Mouse (Mus musculus) frontal cortex, postnatal 36 days (tissue): ENCODE data around the gene Acod1.

Source experiments
- DNase-seq, 2 experiments: peaks; one replicate each; pipeline ENCODE4 v3.0.0; 2022; ENCODE audit warnings: low spot score in 2 of 2

Acod1 gene

DNA sequence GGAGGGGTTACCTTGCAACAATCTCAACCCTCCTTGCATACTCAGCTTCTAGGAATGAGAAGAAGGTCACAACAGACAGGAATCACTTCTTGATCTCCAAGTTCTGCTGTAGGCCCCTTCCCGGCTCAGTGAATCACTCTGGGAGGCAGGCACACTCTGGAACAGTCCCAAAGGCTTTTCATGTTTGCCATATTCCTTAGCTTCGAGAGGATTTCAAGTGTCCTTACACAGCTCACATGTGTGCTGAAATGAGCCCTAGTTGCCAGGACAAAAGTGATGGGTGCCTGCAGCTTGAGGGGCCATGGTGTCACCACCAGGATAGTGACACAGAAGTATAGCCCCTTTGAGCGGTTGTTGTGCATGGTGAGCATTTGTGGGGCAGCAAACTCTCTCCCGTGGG lies 26.0 kb downstream of the Acod1 start:
- no peak for DNase-seq

DNA sequence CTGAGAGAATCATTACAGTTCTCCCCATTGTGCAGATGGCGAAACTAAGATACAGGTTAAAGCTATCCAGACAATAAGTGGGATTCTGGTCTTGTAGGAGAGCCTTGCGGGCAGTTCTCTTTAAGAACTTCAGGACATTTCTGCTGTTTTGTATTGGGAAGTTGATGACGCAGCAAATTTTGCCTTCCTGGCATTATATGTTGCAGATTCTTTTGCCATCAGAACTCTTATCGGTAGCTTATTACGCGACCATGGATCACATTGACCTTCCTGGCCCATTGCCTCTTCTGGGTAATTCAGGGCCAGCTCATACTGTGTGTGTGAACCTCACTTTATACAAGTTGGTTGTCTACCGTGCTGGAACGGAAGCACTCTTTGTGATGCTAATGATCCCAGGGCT lies 27.0 kb downstream of the Acod1 start:
- no peak for DNase-seq

DNA sequence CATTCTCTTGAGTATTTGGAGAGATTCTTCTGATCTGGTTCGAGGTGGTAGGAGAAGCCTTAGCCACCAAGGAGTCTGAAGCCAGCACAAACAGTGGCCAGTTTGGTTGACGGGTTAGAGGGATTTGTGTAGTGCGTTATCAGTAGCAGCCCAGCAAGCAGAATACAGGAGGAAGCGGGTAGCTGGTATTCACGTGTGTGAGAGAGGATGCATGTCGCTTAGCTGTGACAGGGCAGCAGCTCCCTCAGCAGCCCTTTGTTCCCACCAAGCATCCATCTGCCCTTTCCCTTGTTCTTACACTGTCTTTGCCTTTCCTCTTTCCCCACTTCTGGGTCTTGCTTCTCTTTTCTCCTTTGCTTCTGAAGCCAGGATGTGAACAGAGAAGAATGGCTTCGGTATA lies 28.4 kb downstream of the Acod1 start:
- no peak for DNase-seq

DNA sequence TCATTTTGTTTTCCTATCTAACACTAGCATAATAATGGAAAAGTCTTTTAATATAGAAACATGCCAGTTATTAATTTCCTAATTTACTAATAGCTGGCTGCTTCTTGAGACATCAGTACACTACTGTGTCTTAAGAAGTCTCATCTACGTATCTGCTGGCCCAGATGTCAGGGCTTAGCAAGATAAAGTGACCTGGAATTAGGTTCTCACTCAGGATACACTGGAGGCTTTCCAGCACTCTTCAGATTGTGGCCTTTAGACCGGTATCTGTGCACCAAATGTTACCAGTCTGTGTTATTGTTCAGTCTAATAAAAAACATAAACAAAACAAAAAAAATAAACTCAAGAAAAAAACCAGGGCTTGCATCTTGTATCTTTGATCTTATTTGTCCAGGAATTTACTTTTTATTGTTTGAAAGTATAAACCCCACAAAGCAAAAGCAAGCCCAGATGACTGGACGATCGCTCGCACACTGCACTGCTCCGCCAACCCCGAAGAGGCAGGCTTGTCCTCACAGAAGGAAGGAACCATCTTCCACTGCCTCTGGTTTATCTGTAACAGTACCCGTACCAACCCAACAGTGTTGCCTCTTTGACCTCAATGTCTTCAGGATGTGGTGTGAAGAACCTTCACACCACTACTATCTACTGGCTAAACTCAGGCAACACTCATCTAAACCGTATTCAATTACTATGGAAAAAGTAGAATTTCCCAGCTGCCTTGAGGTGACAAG lies 30.7 kb downstream of the Acod1 start:
- DNase-seq: no peak

DNA sequence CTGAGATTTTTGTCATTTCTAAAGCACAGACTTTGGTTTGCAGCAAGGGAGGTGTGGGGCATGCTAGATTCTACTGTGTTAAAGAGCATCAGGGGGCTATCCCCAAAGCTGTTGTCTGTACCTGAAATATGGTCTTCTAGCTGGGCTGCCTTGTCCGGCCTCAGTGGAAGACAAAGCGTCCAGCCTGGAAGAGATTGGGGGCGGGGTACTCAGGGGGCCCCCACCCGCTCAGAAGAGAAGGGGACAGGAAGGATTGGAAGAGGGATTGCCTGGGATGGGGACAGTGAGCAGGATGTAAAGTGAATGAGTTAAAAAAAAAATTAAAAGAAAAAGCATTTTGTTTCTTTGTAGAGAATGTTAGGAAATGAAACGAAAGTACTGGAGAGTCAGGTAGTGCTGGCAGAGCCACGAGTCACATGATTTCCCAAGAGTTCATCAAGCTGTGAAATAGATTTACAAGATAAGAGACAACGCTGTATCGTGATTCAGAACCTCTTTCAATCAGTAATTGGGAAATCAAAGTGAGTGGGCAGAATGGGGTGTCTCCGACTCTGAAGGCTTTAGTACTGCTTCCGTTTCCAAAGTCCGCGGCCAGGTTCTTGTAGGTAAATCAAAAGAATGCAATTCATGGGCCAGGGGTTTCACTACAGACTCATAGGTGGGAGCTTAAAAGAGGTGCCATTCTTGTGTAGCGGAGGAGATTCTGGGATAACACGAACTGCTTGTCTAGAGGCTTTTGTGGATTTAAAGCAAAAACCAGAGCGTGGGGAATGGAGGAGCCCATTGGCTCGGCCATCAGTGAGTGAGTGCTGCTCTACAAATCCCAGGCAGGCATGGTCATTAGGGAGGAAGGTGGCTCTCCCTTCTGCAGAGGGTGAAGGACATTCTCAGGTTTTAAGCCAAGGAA lies 31.5 kb downstream of the Acod1 start:
- DNase-seq: no peak

DNA sequence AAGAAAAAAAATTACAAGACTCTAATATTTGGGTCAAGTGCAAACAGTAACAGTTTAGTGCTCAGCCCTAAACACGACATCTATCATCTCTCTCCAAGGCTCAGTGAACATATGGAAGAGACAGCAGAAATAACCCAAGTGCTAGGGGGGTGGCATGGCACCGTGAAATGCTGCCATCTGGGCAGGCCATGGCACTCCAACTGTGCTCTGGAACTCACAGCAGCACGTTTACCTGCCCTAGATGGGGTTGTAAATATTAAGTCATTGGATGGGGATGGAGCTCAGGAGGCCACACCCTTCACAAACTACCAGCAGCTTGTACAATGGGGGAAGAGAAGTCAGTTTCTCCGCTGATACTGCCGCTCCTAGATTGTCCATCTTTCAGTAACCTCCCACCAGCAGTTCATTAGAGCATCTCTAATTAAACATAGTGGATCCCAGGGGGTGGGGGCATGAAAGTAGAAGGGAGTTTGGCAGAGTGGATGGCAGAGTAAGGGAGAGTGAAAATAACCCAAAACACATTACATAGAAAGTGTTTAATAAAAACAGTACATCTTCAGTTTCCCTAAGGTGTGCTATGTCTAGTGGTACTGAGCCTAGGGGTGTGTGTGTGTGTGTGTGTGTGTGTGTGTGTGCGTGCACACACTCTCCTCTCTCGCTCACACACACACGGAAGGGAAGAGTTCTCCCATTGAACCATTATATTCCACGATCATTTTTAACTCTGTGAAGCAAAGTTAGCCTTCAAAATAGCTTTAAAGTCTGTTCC lies 32.6 kb downstream of the Acod1 start:
- peak; percentile 61 to 74 for DNase-seq

DNA sequence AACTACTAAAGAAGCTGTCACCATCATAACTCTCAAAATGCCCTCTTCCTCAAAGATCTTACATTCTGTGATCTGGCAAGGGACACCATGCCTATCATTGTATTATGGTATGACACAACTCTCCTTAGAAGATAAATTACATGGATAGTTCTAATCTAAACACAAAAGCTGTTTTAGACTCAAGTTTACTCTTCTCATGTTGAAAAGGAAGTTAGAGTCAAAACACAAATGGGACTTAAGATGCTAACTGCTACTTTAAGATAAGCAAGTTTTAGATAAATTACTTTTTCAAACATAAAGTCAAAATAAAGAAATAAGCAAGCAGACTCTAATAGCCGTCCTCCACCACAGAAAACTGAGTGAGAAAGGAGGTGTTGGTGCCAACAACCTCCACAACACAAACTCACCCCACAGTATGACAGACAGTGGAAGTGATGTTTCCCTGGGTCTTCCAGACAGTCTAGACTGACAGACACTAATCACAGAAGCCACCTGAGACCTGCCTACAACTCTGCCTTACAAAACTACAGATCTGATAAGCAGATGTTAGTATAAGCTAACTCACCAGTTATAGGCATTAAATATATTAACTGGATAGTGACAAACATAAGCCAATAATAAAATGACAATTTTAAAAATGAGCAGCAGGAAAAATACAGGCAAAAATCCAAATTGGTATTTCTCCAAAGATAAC lies 39.2 kb downstream of the Acod1 start:
- no peak for DNase-seq

DNA sequence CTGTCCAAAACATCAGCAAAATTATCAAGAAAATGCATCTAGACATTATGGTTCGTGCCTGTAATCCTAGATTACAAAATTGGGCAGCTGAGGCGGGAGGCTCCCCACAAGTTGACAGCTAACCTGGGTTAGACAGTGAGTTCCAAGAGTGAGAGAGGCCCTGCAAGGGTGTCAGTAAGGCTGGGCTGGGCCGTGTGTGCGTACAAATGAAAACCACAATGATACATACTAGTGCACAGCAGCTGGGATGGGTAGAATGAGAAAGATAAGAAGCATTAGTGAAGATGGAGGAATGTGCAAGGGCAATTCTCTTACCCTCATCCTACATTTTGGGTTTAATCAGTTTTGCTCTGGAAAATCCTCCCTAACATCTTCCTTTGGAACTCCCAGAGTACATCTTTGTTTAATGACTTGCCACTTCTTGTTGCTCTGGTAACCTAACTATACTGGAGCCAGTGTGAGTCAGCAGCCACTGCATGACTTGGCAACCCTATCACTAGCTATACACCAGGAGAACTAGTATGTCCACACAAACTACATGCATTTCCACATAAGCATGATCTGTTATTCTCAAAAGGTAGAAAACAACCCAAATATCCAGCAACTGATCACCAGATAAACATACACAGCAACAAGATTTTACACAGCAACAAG lies 40.0 kb downstream of the Acod1 start:
- no peak for DNase-seq

DNA sequence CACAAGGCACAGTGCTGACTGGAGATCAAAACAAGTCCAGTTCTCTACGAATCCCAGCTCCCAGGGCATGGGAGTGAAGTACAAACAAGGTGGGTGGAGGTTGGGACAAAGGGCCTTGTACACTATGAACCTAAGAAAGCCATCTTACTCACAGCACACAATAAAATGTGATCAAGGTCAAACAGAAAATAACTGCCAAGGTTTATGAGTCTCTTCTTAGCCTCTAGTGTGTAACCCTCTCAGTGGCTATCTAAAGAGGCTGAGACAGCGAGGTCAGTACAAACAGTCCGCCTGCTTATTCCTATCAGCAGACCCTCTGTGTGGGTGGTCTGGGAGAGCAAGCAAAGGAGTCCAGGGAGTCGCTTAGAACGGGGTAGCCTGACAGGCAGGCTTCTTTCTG lies 41.1 kb downstream of the Acod1 start:
- DNase-seq: no peak

DNA sequence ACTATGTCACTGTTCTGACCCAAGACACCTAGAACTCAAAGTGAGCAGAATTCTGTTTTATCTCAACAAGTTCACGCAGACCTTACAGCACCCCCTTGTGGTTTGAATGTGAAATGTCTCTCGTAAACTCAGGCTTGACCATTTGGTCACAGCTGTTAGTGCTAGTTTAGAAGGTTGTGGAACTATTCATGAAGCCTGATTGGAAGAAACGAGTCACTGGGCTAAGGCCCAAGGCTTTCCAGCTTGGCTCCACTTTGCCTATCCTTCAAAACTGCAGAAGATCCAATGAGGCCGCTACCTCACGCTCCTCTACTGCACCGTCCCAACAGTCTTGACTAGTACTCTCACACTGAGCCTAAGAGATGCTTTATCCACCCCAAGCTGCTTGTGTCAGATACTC lies 41.8 kb downstream of the Acod1 start:
- peak in 1 of 2 experiments; percentile 66 for DNase-seq

DNA sequence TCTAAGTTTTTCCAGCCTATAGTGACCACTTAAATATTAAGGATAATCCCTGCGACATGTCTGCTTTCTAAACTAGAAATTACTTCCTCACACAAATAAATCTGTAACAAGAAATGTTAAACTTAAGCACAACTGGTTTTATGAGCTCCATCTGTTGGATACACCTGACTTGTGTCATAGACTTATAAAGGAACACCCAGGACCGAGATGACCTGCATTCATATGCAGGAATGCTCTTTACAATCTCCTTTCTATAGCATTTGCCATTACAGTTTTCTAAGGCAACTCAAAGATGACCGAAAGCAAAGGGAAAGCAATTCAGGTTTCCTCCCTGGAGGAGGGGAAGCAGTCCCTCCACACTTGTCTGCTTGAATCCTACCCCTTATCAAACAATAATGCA lies 46.5 kb downstream of the Acod1 start:
- no peak for DNase-seq

DNA sequence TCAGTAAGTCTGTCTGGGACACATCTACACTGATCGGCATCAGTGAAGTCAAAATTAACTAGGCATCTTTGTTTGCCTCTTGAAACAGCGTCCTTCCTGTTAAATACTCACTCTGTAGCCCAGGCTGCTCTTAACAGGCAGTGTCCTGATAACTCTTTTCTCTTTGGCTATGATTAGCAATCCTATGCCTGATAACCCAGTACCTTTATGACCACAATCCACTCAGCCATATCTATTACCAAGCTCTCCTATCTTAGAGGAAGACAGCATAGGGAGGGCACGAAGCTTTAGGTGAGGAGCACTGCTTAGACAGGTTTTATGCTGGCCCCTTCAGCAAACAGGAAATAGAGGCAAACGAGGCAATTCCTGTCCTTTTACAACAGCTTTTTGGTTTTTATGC lies 46.9 kb downstream of the Acod1 start:
- no peak for DNase-seq

DNA sequence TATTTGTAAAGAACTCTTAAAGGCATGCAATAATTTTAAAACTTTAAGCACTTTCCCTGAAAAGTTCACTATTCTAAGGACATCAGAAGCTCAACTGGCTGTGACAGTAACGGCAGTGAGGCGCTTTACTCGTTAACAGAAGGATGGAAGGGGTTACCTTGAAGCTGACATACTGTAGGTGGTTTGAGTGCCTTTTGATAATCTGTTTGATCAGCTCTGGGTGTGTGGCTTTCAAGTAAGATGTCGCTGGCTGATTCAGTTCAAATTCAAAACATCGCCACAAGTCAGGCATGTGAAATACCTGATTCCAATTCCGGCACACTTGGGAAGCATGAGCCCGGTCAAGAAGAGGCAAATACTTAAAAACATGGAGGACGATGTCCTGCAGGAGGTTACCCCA lies 48.3 kb downstream of the Acod1 start:
- DNase-seq: no peak

DNA sequence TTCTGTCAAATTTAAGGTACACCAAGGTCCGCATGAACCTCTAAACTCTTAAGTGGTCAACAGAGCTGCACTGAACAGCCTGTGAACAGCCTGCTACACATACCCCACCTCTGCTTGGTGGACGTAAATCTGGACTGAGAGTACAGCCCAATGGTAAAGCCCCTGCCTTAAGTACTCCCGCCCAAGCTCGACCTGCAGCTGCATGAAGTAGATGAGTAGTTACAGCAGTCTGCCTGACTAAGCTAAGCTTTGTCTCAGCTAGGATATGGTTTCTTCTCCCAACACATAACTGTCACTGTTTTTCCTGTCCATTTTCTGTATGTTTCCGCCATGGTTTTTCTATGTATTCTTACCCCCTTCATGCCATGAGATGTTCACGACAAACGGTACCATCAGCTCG lies 49.0 kb downstream of the Acod1 start:
- DNase-seq: no peak

DNA sequence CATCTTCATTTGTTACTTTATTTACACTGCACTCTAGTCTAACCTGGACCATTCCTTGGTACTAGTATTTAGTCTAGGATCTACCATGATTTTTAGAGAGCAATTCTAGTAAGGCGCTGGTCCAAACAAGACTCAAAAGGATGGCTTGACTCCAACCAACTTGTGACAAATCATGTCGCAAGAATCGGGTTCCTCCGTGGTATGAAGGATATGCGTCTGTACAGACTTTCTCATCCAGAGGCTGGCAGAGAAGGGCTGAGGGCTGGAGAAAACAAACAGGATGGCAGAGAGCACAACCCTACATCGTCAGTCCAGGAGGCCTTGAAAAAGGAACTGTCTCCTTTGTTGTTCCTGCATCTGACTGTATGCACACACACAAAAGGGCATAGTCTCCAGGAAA lies 49.8 kb downstream of the Acod1 start:
- DNase-seq: no peak

DNA sequence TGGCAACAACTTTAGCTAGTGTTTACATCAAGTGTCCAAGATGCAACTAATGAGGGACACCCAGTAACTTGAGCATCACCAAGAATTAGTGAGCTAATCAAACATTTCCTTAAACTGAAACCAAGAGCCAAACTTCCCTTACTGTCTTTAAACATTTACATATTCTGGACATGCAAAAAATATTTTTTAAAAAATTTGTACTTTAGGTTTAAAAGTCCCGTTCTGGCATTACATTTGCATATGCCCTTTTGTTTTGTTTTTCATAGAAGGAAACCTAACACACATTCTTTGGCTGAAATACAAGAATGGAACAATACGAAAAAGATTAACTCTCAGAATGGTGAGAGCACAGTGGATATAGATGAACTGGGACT lies 51.4 kb downstream of the Acod1 start:
- no peak for DNase-seq

DNA sequence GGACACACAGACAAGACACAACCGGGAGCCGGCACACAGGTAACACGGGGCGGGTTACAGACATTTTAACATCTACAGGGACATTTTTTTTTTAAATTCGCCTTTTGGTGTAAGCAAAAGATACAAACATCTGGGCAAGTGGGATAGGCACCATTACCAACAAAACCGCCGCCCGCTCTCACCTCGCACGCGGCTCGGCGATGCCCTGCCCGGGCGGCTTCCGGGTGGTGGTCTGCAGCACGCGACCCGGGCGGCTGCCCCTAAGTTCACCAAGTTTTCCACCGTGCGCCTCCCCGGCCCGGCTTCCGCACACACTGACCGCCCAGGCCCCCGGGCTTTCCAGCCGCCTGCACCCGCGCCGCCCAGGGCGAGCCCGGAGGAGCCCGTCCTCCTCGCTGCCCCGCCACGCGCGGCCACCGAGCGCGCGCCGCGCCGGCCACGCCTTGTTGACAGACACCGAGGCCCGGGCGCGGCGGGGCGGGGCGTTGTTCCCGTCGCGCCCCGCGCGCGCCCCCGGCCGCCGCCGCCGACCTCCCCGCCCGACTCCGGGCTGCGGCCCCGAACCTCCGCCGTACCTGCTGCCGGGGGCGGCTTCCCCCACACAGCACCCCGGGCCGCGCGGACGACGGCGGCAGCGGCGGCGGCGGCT lies 51.9 kb downstream of the Acod1 start:
- peak; percentile 69 to 71 for DNase-seq

DNA sequence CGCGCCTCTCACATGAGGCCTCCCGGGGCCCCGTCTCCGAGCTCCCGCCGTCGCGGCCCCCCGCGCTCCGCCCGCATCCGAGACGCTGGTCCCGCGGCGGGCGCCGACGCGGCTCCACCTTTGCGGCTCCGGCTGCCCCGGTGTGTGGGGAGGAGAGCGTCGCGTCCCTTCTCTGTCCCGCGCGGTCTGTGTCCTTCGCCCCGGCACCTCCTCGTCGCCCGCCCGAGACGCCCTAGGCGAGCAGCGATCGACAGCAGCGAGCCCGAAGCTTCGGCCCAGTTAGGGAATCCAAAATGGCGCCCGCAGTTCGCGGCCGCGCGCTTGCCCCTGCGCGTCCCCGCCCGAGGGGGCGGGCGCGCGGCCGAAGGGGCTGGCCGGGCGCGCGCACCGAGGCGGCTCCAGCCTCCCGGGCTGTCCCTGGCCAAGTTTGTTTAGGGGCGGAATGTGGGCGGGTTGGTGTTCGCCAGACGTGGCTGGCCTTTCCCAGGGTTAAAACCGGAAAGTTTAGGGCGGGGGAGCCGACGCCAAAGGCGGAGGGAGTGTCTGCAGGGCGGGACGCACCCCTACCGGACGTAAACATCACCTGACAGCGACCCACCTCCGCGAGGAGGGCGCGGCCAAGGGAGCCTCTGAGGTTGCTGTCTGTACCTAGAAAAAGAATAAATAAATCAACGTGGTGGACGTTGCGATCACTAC lies 52.6 kb downstream of the Acod1 start, which contains the start of gene Fbxl3:
Gene Fbxl3 (minus strand): TSS at position 329 of the 696 bp plus-strand sequence.
- peak; percentile 82 to 84 for DNase-seq

DNA sequence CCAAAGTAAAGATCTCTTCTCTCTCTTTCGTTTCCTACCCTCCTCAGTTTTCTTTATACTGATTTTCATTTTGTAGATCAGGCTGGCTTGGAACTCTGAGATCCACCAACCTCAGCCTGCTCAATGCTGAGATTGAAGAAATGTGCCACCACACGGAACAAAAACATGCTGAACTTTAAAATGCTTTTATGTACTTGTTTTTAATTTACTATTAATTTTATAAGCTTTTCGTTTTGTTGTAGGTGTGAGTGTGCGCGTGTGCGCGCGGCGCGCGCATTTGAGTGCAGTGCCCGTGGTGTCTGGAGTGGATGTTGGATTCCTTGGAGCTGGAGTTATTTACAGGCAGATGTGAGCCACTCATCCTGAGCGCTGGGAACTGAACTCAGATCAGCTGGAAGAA lies 53.5 kb downstream of the Acod1 start:
- no peak for DNase-seq

DNA sequence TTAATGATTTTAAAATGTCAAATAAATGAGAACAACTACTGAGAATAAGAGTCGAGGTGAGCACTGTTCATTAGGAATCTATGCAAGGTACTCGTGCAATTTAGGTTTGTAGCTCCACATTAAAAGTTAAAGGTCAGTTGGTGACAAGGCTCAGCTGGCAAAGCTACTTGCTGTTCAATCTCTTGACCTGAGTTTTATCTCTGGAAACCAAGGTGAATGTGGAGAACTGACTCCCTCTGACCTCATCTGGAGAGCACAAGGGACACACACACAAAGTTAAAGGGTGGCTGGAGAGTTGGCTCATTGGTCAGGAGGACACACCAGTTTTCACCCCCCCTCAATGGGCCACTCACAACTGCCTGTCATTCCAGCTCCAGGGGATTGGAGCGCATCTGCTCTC lies 54.4 kb downstream of the Acod1 start:
- no peak for DNase-seq
